29 mouse cellular contexts compared by ENCODE assay signal in the genomic region with DNA sequence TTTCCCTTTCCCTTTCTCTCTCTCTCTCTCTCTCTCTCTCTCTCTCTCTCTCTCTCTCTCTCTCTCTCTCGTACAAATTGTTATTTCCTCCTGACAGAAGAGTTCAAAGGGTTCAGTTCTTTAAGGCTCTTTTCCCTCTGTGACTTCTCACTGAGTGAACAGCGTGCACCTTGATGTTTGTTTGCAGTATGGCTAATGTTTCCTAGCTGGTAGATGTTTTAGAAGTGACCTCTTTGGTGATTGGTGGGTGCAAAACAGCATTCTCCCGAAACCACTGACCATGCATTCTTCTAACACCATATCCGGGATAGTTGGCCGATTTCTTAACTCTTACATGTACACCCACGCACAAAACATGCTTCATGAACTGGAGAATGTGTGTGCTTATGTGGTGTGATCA. TPM values are rescaled to one million over a fixed set of nuclear protein-coding genes. Genes with fewer than 3 reads are reported as not detected.
A peak's percentile ranks its signal among the peaks of the same experiment; 100 is the strongest.
DNase-seq lines count a peak whose midpoint lies in the region; ATAC-seq and TF ChIP-seq lines count a peak whose summit lies in the region.
"Had no signal": no experiment of that assay in that cellular context is flagged by ENCODE, and none has a peak within 500 bp of the region (broad histone marks: within the 10 kb centered on the region; RNA-seq: fewer than 3 reads in every experiment).

No protein-coding gene starts in this region.

- no peaks in the 10 kb centered on the region for H3K27me3 ChIP-seq in kidney, embryonic 15.5 days
- no peaks in the 10 kb centered on the region for H3K27me3 ChIP-seq in liver, embryonic 14.5 days (ENCODE audit: control insufficient read depth, insufficient read depth, low read length)
- H3K27me3 ChIP-seq in liver, embryonic 11.5 days (replicated peaks; ENCODE audit: control insufficient read depth, insufficient read depth, low read length), result no peaks in the 10 kb centered on the region
- H3K27me3 ChIP-seq: CH12.LX; forebrain, embryonic 13.5 days; heart, embryonic 12.5 days; heart, embryonic 15.5 days; hindbrain, embryonic 13.5 days; Patski had no signal

- H3K4me3 ChIP-seq in kidney, embryonic 15.5 days (replicated peaks), result no peak overlapping the region
- H3K4me3 ChIP-seq in liver, embryonic 14.5 days (ENCODE audit: insufficient read depth in 1 of 2, low read depth in 2 of 2, low read length in 2 of 2), result no peak overlapping the region
- no peak overlapping the region for H3K4me3 ChIP-seq in liver, embryonic 11.5 days (ENCODE audit: low read depth, low read length)
- H3K4me3 ChIP-seq: forebrain, embryonic 10.5 days; forebrain, embryonic 13.5 days; gastrocnemius, adult 2 months; heart, embryonic 12.5 days; heart, embryonic 15.5 days; hindbrain, embryonic 10.5 days; hindbrain, embryonic 13.5 days had no signal

- no peak for TF ChIP-seq CTCF in liver, embryonic 14.5 days (IDR thresholded peaks at IDR 0.05; ENCODE audit: low read depth)

- WGBS in kidney, embryonic 15.5 days, result 68% methylated on average over 6 of the region's 6 CpGs
- 49% methylated on average over 6 of the region's 6 CpGs for WGBS in liver, embryonic 14.5 days (ENCODE audit: insufficient replicate concordance)
- WGBS in liver, embryonic 11.5 days, result 74% methylated on average over 6 of the region's 6 CpGs

- no peak overlapping the region for H3K9ac ChIP-seq in kidney, embryonic 15.5 days
- no peak overlapping the region for H3K9ac ChIP-seq in liver, embryonic 14.5 days (replicated peaks)
- no peak overlapping the region for H3K9ac ChIP-seq in liver, embryonic 11.5 days (ENCODE audit: low read depth, low read length)
- H3K9ac ChIP-seq: forebrain, embryonic 13.5 days; heart, embryonic 12.5 days; heart, embryonic 15.5 days; hindbrain, embryonic 13.5 days had no signal

- peaks cover 21% of the 10 kb centered on the region for H3K36me3 ChIP-seq in kidney, embryonic 15.5 days
- no peaks in the 10 kb centered on the region for H3K36me3 ChIP-seq in liver, embryonic 14.5 days (replicated peaks; ENCODE audit: control insufficient read depth, insufficient read depth, low read depth)
- H3K36me3 ChIP-seq in liver, embryonic 11.5 days (ENCODE audit: control insufficient read depth, insufficient read depth, low read length), result no peaks in the 10 kb centered on the region
- H3K36me3 ChIP-seq: G1E; heart, embryonic 12.5 days; heart, embryonic 15.5 days; hindbrain, embryonic 13.5 days had no signal

- no peak for DNase-seq in kidney, postnatal 10 days
- DNase-seq in kidney, postnatal 14 days, result peak; percentile 16
- DNase-seq in kidney, postnatal 36 days, result no peak
- DNase-seq in liver, embryonic 14.5 days (ENCODE audit: low read depth in 3 of 3, low spot score in 3 of 3), result no peak
- DNase-seq in liver, embryonic 11.5 days (ENCODE audit: low spot score), result no peak
- DNase-seq in yolk sac, embryonic 10.5 days (ENCODE audit: low spot score), result peak; percentile 61
- no peak for DNase-seq in urinary bladder, postnatal 36 days (ENCODE audit: low spot score in 2 of 2)
- DNase-seq: adrenal gland, postnatal 10 days; adrenal gland, postnatal 36 days; B cell, adult 2 months; cerebellum, adult 18-20 months; cerebellum, adult 9-10 months; cerebellum, postnatal 14 days; gastrocnemius, adult 2 months; gastrocnemius, postnatal 25 days; heart, adult 18-20 months; heart, postnatal 10 days; heart, postnatal 36 days had no signal

- H3K4me2 ChIP-seq in kidney, embryonic 15.5 days, result no peak overlapping the region
- no peak overlapping the region for H3K4me2 ChIP-seq in liver, embryonic 14.5 days (ENCODE audit: low read depth)
- H3K4me2 ChIP-seq in liver, embryonic 11.5 days, result no peak overlapping the region
- H3K4me2 ChIP-seq: forebrain, embryonic 13.5 days; heart, embryonic 12.5 days; heart, embryonic 15.5 days; hindbrain, embryonic 13.5 days had no signal

- no peak for TF ChIP-seq EP300 in liver, embryonic 14.5 days (IDR thresholded peaks at IDR 0.05; ENCODE audit: low read depth)

- peak overlapping the region; percentile 68; the same call in 1 of the 2 replicates for H3K27ac ChIP-seq in kidney, embryonic 15.5 days
- no peak overlapping the region for H3K27ac ChIP-seq in liver, embryonic 14.5 days
- H3K27ac ChIP-seq in liver, embryonic 11.5 days (ENCODE audit: low read depth, low read length), result no peak overlapping the region
- H3K27ac ChIP-seq: forebrain, embryonic 10.5 days; forebrain, embryonic 13.5 days; gastrocnemius, adult 2 months; heart, embryonic 15.5 days; hindbrain, embryonic 10.5 days; hindbrain, embryonic 13.5 days had no signal

- ATAC-seq in kidney, embryonic 15.5 days (replicated peaks; ENCODE audit: low FRiP score), result no peak
- 0 out of 2 replicates have a peak, but pooled peaks have one; percentile 13 for ATAC-seq in liver, embryonic 14.5 days (ENCODE audit: insufficient read depth)
- no peak for ATAC-seq in liver, embryonic 11.5 days (replicated peaks; ENCODE audit: low FRiP score)
- ATAC-seq: forebrain, embryonic 13.5 days; forebrain, embryonic 16.5 days; Patski had no signal

- H3K4me1 ChIP-seq in kidney, embryonic 15.5 days, result 0 out of 2 replicates have a peak, but pooled peaks cover 5% of the 10 kb centered on the region
- H3K4me1 ChIP-seq in liver, embryonic 14.5 days (replicated peaks; ENCODE audit: control insufficient read depth in 2 of 2, insufficient read depth in 2 of 2, low read length in 1 of 2), result no peaks in the 10 kb centered on the region
- no peaks in the 10 kb centered on the region for H3K4me1 ChIP-seq in liver, embryonic 11.5 days (replicated peaks; ENCODE audit: control insufficient read depth, insufficient read depth, low read length)
- H3K4me1 ChIP-seq: forebrain, embryonic 10.5 days; forebrain, embryonic 13.5 days; heart, embryonic 12.5 days; heart, embryonic 15.5 days; hindbrain, embryonic 10.5 days; hindbrain, embryonic 13.5 days had no signal

- H3K9me3 ChIP-seq in kidney, embryonic 15.5 days (replicated peaks), result no peaks in the 10 kb centered on the region; the same call in 1 of the 2 replicates
- no peaks in the 10 kb centered on the region; the same call in 1 of the 2 replicates for H3K9me3 ChIP-seq in liver, embryonic 14.5 days (ENCODE audit: control insufficient read depth, low read length)
- H3K9me3 ChIP-seq in liver, embryonic 11.5 days (ENCODE audit: control insufficient read depth, low read length), result no peaks in the 10 kb centered on the region
- H3K9me3 ChIP-seq: heart, embryonic 15.5 days had no signal

RNA-seq across cellular contexts. Expression of a gene that starts 20.9 kb away (rescaled TPM):
- polyA plus RNA-seq in kidney, embryonic 15.5 days (2015; fragmentation: Nextera tagmentation; extraction: Ambion mirVana), result 66.2 and 66.3 TPM in 2 replicates
- 0.88 and 0.97 TPM in 2 replicates for polyA plus RNA-seq in liver, embryonic 14.5 days (2012; rRNA removed)
- polyA plus RNA-seq in liver, embryonic 14.5 days (2014; fragmentation: Nextera tagmentation; extraction: Ambion mirVana), result 2.3 and 2.6 TPM in 2 replicates
- polyA plus RNA-seq in liver, embryonic 11.5 days (2014; fragmentation: Nextera tagmentation; extraction: Ambion mirVana), result 17.8 and 18.8 TPM in 2 replicates
- polyA plus RNA-seq: G1E had no signal

Comparison
In these comparisons a context has a peak if more than half of its experiments do, and no peak if none do; other contexts are left out.
1. DNase-seq: peak in kidney, postnatal 14 days (single experiment) and yolk sac, embryonic 10.5 days (single experiment); none in kidney, postnatal 10 days (single experiment), kidney, postnatal 36 days (0 of 2), liver, embryonic 14.5 days (0 of 3), liver, embryonic 11.5 days (single experiment) and urinary bladder, postnatal 36 days (0 of 2).